Mouse (Mus musculus): ENCODE data around the gene Unc5a. TPM values are rescaled to one million over a fixed set of nuclear protein-coding genes. Genes with fewer than 3 reads are reported as not detected.

Gene Unc5a
- 4.0 and 7.8 TPM in 2 replicates for polyA plus RNA-seq (2012)

DNA sequence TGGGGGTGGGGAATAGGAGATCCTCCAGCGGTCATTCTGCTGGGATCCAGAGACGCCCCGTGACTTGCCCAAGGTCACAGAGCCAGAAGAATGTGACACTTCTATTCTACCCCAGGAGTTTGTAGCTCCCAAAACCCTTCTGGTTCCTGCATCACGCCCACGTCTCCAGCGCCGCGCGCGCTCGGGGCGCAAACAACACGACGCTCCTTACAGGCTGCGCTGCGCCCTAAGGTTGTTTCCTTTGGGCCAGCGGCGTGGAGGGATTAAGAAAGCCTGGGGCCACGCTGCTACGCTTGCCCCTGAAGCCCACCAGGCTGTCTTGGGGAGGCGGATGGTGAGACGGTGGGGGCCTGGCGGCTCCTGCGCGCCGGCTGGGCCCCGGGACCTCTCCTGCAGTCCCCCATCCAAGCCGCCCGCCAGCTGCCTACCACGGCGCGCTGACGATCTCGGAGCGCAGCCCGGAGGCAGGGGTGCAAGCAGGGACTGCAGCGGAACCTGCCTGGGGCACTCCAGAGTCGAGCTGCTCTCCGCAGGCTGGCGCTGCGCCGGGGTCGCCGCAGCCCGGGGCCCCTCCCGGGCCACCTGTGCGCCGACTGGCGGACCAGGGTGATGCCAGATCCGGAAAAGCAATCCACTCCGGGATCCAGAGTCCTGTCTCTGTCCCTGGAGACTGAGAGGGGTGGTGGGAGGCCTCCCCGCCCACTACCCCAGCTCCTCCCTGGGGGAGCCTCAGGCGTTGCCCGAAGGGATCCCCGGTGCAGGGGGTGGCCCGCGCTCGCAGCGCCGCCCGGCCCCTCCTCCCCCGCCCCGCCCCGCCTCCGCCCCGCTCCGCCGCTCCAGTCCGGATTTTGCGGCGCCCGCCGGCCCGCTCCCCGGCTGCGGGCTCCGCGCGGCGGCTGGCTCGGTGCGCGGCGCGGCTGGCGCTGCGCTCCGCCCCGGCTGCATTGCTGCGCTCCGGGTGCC is at the start of gene Unc5a:
Gene Unc5a, plus strand, starts transcription at position 881 of the 963 bp plus-strand sequence.

DNA sequence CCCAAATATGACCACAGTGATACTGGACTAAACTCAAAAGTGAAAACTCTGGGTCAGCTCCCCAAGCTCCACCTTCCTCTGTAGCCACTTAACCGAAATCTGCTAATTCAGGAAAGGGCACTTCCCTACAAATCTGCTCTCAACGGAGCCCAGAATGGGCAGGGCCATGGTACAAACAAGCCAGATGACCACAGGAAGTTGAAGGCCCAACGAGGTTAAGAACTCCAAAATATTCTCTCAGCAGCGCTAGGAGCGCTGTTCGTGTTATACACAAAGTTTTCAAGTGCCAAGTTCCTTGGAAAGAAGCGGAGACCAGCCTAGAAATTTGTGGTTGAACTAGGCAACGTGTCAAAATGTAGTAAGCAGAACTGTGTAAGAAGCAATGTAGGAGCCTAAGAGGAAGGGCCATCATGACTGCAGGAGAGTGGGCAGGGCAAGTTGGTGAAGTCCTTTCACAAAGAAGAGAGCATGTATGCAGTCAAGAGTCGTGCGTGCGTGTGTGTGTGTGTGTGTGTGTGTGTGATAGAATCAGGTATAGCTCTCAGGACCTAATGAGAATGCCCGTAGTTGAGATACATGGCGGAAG is 72.1 kb downstream of the Unc5a start, which contains the start of gene Hk3:
Gene Hk3, minus strand, starts transcription at position 192 of the 586 bp plus-strand sequence.

Other genes starting within 250 kb of the Unc5a start
- 0.02 TPM in 1 of 2 replicates, not detected in the other for gene Cdhr2, start 247.9 kb upstream of the Unc5a start, polyA plus RNA-seq (2012)
- gene Gprin1, start 199.5 kb upstream of the Unc5a start, polyA plus RNA-seq (2012), result not detected in 2 replicates
- gene Sncb, start 182.8 kb upstream of the Unc5a start, polyA plus RNA-seq (2012), result not detected in 2 replicates
- gene Eif4e1b, start 165.4 kb upstream of the Unc5a start, polyA plus RNA-seq (2012), result not detected in 2 replicates
- 2.0 and 2.8 TPM in 2 replicates for gene Tspan17, start 160.0 kb upstream of the Unc5a start, polyA plus RNA-seq (2012)
- 133 and 193 TPM in 2 replicates for gene Hk3, start 72.0 kb downstream of the Unc5a start, polyA plus RNA-seq (2012)
- gene Uimc1, start 150.9 kb downstream of the Unc5a start, polyA plus RNA-seq (2012), result 9.3 and 10.2 TPM in 2 replicates
- gene Zfp346, start 155.9 kb downstream of the Unc5a start, polyA plus RNA-seq (2012), result 8.6 and 16.5 TPM in 2 replicates
- gene Gm17617, start 184.1 kb downstream of the Unc5a start, polyA plus RNA-seq (2012), result not detected in 2 replicates
- not detected in 2 replicates for gene Fgfr4, start 203.2 kb downstream of the Unc5a start, polyA plus RNA-seq (2012)

All from megakaryocyte-erythroid progenitor cell, adult 5 weeks (primary cell).